Mouse (Mus musculus) cerebellum, adult 2 months (tissue): ENCODE measurements around the gene Bank1.

Experiments
- CTCF ChIP-seq: fragments of 200-500 bp; IDR thresholded peaks from 2 replicates; pipeline ENCODE4 v1.5.1; 2011; ENCODE audit warnings: low read depth, mild to moderate bottlenecking, control low read depth, low read length, moderate library complexity, borderline replicate concordance; ENCODE audit not compliant: insufficient read depth
- POLR2A ChIP-seq: fragments of 200-500 bp; IDR thresholded peaks from 2 replicates; pipeline ENCODE4 v1.6.1; 2011; ENCODE audit warnings: low read length, control low read depth, borderline replicate concordance; ENCODE audit not compliant: insufficient read depth

DNA sequence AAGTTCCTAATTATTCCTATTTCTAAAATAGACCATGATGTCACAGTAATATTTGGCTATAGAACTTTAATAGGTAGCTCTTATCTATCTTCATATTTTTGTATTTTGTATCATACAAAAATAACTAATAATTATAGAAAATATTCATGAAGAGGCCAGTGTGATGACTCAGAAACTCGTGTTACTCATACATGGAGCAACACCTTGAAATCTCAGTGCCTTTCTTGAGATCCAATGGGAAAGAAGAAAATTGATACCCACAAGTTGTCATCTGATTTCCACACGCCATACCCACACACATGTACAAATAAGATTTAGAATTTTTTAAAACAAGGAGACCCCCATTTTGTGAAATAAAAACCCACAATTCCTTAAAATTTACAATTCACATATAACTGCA lies 92.4 kb downstream of the Bank1 start:
- TF ChIP-seq POLR2A: no peak
- no peak for TF ChIP-seq CTCF
